Mouse (Mus musculus) bone marrow, adult 2 months (tissue): ENCODE measurements around the gene Mettl27.

Experiments used
- CTCF ChIP-seq: fragments of 200-500 bp; IDR thresholded peaks from 2 replicates; pipeline ENCODE4 v1.5.1; 2011; ENCODE audit warnings: low read length, control low read depth; ENCODE audit not compliant: control insufficient read depth, insufficient read depth
- POLR2A ChIP-seq: fragments of 200-500 bp; IDR thresholded peaks from 2 replicates; pipeline ENCODE4 v1.6.1; 2011; ENCODE audit warnings: low read depth, mild to moderate bottlenecking, control low read depth, low read length, borderline replicate concordance; ENCODE audit not compliant: control insufficient read depth

DNA sequence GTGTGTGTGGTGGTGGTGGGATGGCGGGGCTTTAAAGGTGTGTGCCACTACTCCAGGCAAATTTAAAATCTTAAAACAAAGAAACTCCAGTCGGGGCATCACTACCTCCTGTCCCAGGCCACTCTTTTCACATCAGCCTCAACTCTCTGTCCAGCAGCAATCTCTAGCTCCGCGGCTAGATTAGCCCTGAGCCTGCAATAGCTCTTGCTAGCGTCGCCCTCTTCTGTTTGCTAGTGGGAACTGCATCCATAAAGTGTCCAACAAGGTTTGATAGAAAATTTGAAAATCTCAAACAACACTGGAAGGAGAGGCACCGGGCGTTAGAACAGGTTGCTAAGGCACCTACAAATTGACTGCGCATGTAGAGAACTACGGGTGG, 33.3 kb downstream of the Mettl27 start:
- TF ChIP-seq CTCF (peak; percentile 71), POLR2A (no peak)
